Mouse (Mus musculus) hematopoietic stem cell, adult 5-6 weeks (primary cell): ENCODE measurements around the gene Zmym6. TPM values are rescaled to one million over a fixed set of nuclear protein-coding genes. Genes with fewer than 3 reads are reported as not detected.

Source experiments
- ATAC-seq, 2 experiments: fragments of 125-278 bp in 1 of 2; replicated peaks in 1 of 2; 2 replicates each; pipeline ENCODE4 v1.8.0; 2016 to 2017; ENCODE audit warnings: inconsistent platforms in 2 of 2, mild to moderate bottlenecking in 2 of 2, moderate number of reproducible peaks in 2 of 2, low read depth in 1 of 2, moderate TSS enrichment in 1 of 2; ENCODE audit not compliant: low FRiP score in 2 of 2, poor library complexity in 2 of 2, severe bottlenecking in 2 of 2, insufficient read depth in 1 of 2, low TSS enrichment in 1 of 2
- total RNA-seq: library from RNA; stranded (forward); fragments of 172-1452, 232-1000 nt; gene quantifications from 2 replicates; pipeline ENCODE4 v1.2.3, GENCODE M21; 2017

The Zmym6 gene
- total RNA-seq: 25.2 and 31.8 TPM in 2 replicates

- ATAC-seq: peak; percentile 88 to 94
These were observed at the start of gene Zmym6 for GRCm38 (mm10) chr4:127076875-127077548. Gene Zmym6 (plus strand): TSS chr4:127077383.

- no peak for ATAC-seq
These were observed 40.0 kb upstream of the Zmym6 start for GRCm38 (mm10) chr4:127037158-127037557.

- no peak for ATAC-seq
These were observed 39.0 kb upstream of the Zmym6 start for GRCm38 (mm10) chr4:127037908-127038827.

DNA sequence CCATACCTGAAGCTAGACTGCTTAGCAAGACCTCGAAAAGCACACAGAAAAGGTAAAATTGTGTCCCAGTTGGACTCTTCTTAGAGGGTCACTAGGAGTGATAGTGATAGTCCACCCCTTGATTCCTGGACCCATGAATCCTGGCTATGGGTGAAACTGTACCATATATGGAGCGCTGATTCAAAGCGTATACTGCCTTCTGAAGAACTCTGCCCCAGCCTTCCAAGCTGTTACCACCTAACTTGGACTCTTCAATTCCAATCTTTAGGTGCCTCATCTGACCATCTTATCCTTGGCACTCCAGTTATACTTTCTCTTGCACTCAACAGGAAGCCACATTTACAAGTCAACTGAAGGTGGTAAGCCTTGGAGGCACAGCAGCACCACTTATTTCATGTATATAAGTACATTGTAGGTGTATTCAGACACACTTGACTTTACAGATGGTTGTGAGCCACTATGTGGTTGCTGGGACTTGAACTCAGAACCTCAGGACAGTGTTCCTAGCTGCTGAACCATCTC, 38.3 kb upstream of the Zmym6 start:
- no peak for ATAC-seq

- no peak for ATAC-seq
These were observed 37.2 kb upstream of the Zmym6 start for GRCm38 (mm10) chr4:127039871-127040483.

- no peak for ATAC-seq
These were observed 33.6 kb upstream of the Zmym6 start for GRCm38 (mm10) chr4:127043540-127043939.

GRCm38 (mm10) chr4:127051121-127051520, 26.1 kb upstream of the Zmym6 start:
- no peak for ATAC-seq

GRCm38 (mm10) chr4:127053071-127053470, 24.1 kb upstream of the Zmym6 start:
- ATAC-seq: no peak

DNA sequence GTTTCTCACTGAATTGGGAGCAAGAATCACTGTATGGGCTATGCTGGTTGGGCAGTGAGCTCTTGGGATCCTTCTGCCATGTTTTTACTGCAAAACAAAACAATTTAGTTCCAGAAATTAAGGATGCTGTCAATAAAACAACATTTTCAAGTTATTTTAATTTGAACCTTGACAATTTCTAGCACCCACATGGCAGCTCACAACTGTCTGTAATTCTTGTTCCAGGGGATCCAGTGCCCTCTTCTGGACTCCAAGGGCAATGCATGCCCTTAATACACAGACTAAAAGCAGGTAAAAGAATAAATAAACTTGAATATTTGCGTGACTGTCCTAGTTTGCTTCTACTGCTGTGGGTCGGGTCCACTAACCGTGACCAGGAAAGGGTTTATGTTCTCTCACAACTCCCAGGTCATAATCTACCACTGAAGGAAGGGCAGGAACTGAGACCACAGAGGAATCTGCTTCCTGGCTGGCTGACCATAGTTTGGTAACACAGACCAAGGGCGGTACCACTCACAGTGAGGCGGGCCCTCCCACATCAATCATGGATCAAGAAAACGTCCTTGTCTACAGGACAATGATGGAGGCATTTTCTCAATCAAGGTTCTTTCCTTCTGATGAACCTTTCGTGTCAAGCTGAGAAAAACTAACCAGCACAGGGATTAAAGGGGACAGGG, 22.5 kb upstream of the Zmym6 start:
- no peak for ATAC-seq

- peak; percentile 99 for ATAC-seq
These were observed 16.4 kb upstream of the Zmym6 start, which contains the start of gene Zmym1 for GRCm38 (mm10) chr4:127060585-127061290. Gene Zmym1 (minus strand): TSS chr4:127061152.

DNA sequence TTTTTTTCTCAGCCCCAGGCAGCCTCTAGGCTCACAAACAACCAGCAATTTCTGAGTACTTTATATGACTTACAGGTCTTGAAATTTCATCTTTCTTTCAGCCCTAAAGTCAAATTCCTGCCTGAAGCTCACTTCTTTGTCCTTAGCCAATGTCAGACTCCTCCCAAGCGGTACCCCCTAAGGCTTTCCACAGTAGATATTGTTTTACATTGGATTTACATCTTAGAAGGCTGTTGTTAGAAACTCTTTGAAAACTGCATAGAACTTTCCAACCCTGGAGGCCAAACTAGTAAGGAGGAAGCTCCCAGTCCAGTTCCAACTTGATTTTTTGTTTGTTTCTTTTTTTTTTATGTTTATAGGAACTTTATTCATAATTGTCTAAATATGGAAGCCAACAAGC, 13.1 kb upstream of the Zmym6 start:
- no peak for ATAC-seq

- ATAC-seq: no peak
These were observed 2.3 kb upstream of the Zmym6 start for GRCm38 (mm10) chr4:127074915-127075314.

DNA sequence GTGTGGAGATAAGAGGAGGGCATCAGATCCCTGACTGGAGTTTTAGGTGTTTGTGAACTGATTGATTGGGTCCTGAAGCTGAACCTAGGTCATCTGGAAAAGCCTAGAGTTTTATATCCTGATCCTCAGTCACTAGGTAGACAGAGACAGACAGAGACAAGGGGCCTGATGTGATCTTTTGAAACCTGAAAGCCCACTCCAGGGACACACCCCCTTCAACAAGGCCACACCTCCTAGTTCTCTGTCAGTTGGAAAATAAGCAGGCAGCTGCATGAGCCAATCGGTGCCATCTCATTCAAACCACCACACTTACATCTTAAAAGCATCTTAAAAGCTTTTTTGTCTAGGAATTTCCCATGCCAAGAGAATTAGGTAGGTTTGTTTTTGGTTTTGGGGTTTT, 3.6 kb downstream of the Zmym6 start:
- no peak for ATAC-seq

GRCm38 (mm10) chr4:127083131-127083530, 5.9 kb downstream of the Zmym6 start:
- ATAC-seq: no peak

- ATAC-seq: no peak
These were observed 8.6 kb downstream of the Zmym6 start for GRCm38 (mm10) chr4:127085761-127086160.

DNA sequence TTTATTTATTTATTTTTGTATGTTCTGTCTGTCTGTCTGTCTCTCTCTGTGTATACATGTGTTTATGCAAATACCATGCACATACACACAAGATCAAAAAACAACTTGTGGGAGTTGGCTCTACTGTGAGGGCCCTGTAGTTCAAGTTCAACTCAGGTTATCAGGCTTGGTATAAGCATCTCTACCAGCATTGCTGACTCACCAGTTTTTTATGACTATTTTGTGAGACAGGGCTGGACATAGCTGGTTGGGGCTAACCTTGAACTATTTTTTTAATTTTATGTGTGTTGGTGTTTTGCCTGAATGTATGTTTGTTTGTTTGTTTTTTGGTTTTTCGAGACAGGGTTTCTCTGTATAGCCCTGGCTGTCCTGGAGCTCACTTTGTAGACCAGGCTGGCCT, 14.0 kb downstream of the Zmym6 start:
- no peak for ATAC-seq

DNA sequence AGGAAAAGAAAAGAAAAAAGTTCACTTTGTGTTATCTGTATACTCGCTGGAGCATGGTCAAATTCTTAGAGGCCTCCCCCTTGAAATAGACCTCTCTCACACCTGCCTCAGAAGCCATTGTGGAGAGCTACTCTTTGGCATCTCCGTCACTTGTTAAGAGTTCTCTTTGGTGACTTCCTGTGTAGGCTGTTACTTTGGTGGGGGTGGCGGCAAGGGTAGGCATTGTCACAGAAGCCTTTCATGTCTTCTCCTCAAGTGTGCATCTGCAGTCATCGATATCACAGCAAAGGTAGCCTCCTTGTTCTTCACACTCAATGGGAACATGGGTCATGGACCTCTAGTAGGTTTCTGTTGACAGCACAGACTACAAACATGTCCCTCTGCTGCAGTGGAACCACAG, 17.9 kb downstream of the Zmym6 start:
- ATAC-seq: no peak
